19 mouse cellular contexts compared by ENCODE assay signal in genomic region chr2:76264258-76264657, GRCm38 (mm10).
"Had no signal": no experiment of that assay in that cellular context is flagged by ENCODE, and none has a peak within 500 bp of the region (broad histone marks: within the 10 kb centered on the region; RNA-seq: fewer than 3 reads in every experiment).

No protein-coding gene starts in this region.

- H3K4me3 ChIP-seq: midbrain, embryonic 10.5 days; midbrain, embryonic 12.5 days; myocyte; neural tube, embryonic 13.5 days; neural tube, embryonic 15.5 days had no signal

- DNase-seq: lung, adult 18-20 months; lung, embryonic 14.5 days; lung, postnatal 10 days; lung, postnatal 4 days; midbrain, embryonic 14.5 days; retina, postnatal 1 day; right cerebral cortex, adult 18-20 months; right cerebral cortex, postnatal 25 days; right cerebral cortex, postnatal 4 days; spleen, adult 18-20 months; thymus, adult 18-20 months; thymus, postnatal 14 days; thymus, postnatal 36 days had no signal

- H3K36me3 ChIP-seq: midbrain, embryonic 10.5 days; midbrain, embryonic 12.5 days; neural tube, embryonic 13.5 days; neural tube, embryonic 15.5 days had no signal

- H3K27ac ChIP-seq: midbrain, embryonic 10.5 days; midbrain, embryonic 12.5 days; neural tube, embryonic 13.5 days; neural tube, embryonic 15.5 days had no signal

- ATAC-seq: midbrain, embryonic 16.5 days had no signal

- H3K4me1 ChIP-seq: midbrain, embryonic 10.5 days; midbrain, embryonic 12.5 days; neural tube, embryonic 13.5 days had no signal

- H3K9ac ChIP-seq: lung, embryonic 14.5 days; midbrain, embryonic 12.5 days; neural tube, embryonic 13.5 days; neural tube, embryonic 15.5 days had no signal

- H3K27me3 ChIP-seq: midbrain, embryonic 12.5 days; neural tube, embryonic 13.5 days; neural tube, embryonic 15.5 days had no signal

- H3K9me3 ChIP-seq: midbrain, embryonic 10.5 days; midbrain, embryonic 12.5 days; neural tube, embryonic 13.5 days; neural tube, embryonic 15.5 days had no signal

- H3K4me2 ChIP-seq: lung, embryonic 14.5 days; midbrain, embryonic 12.5 days; neural tube, embryonic 13.5 days; neural tube, embryonic 15.5 days had no signal
